Mouse (Mus musculus) left cerebral cortex, postnatal 36 days (tissue): ENCODE measurements around the gene Ssb. TPM values are rescaled to one million over a fixed set of nuclear protein-coding genes. Genes with fewer than 3 reads are reported as not detected.
A peak's percentile ranks its signal among the peaks of the same experiment; 100 is the strongest.

Experiments used
- DNase-seq, 2 experiments: peaks; one replicate each; pipeline ENCODE4 v3.0.0; 2021 to 2022; ENCODE audit warnings: low spot score in 2 of 2, mixed read lengths in 1 of 2
- intact Hi-C: fragments of 180-260 bp; cut with DNase I; formaldehyde crosslinking; loops from one replicate; pipeline ENCODE4 v1.15.1; 2025
- total RNA-seq, 2 experiments: library from RNA; stranded (reverse); gene quantifications; 2 replicates each; pipeline ENCODE4 v1.2.3; 2021

Ssb gene
- total RNA-seq = 100 to 1,000 TPM; 111 to 126 TPM

DNA sequence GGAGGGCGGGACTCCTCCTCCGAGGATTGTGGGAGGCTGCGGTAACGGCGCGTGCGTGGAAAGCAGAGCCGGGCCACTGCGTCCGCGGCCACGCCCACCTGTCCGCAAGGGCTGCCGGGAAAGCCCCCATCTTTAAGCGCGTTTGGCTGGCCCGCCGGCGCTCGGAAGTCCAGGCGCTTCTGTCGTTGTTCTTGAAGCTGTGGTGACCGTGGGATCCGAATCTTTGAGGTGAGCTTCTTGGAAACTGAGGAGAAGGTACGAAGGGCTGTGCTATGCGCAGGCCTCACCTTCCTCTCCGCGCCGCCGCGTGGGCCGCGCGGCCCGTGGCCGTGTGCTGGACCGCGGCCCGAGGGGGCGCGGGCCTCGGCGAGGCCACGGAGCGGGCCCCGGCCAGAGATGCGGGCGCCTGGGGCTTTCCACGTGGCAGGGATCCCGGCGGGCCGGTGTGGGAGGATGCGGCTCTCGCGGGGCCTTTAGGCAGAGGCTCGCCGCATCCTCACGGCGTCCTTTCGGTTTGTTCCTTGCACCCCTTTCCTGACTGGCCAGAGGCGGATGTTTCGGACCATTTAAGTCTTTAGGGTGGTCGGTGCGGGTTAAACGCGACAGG, at the start of gene Ssb:
Gene Ssb (plus strand): TSS at position 78 of the 607 bp plus-strand sequence.
- intact Hi-C loops = loop anchor here (2.0 to 10.0 kb wide), 3 partner anchors 39 to 139 kb away; partner anchors contain the start of gene Ppig
- DNase-seq = peak; percentile 92 to 93

DNA sequence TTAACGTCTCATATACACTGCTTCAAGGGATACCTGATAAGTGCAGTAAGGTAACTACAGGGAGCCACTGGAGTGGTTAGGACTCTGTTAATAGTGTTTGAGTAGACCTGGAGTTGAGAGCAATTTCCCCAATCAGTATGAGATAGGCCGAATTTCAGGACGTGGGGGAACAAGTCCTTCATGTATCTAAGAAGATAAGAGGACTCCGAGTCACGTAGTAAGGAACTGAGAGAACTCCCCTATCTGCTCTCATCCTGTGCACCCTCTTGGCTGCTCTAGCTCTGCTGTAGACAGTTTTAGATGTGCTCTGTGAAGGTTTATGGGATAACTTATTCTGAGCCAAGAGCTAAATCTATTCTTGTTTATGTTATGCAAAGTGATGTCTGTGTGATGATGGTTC, 44.8 kb upstream of the Ssb start:
- DNase-seq = no peak

DNA sequence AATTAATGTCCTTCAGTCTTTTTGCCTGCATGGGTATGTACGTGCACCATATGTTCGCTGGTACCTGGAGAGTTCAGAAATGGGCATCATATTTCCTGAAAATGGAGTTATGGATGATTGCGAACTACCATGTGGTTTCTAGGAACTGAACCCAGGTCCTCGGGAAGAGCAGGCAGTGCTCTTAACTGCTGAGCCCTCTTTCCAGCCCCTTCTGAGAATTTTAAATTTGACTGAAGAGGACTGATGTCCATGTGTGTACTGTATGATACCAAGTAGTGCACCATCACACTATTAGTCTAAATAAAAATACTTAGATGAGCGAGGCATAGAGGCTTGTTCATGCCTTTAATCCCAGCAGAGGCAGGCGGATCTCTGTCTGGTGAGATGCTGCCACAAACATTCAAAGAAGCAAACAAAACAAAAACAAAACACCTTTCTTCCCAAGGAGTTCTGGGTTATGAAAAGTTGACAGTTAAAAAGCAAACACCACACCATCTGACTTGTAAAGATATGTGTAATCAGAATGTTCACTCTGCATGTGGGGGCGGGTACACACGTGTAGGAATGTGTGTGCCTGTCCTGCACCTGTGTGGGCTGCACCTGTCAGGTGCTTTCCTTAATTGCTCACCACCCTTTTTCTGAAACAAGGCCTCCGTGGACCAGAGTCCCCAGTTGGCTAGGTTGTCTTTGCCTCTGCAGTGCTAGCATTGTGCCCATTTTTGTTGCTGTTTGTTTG, 42.8 kb upstream of the Ssb start:
- intact Hi-C loops = no loop called here
- DNase-seq = no peak

More for the DNA sequence above, 44.8 kb upstream of the Ssb start:
- intact Hi-C loops = no loop called here

DNA sequence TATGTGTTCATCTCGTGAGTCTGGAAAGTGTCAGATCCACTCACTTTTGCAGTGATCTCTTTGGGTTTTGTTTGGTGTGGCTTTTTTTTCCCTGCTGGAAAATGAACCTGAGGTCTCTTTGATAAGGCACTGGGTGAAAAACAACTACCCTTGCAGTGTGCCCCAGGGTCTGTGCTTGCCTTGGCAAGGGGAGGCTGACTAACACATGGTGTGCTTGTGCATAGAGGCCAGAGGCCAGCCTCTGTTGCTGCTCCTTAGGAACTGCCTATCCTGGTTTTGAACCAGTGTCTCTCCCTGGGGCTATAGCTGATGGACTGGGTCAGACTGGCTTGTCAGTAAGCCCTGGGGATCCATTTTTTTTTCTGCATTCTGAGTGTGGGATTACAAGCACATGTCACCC, 41.2 kb upstream of the Ssb start:
- intact Hi-C loops = loop anchor here (5.0 kb wide), 1 partner anchor 33 kb away; the partner anchor contains the start of genes Ccdc173 and Phospho2
- no peak for DNase-seq

DNA sequence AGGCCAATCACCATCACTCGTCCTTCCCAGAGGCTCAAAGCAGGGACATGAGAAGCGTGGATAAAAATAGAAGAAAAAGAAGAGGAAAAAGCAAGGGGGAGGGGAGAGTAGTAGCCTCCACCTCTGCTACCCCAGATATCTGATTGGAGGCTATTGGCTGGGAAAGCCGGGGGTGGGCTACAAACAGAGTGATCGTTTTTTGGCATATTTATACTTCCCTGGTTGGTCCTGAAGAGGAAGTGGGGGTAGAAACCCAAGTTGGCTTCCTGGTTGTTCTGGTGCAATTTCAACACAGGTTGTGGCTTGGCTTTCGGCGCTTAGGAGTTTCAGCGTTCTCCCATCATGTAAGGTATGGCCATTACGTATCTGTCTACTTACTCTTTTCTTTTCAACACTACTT, 39.7 kb upstream of the Ssb start, which contains the start of gene Klhl23:
Gene Klhl23 (plus strand): TSS at position 234 of the 400 bp plus-strand sequence.
- intact Hi-C loops = loop anchor here (2.0 to 5.0 kb wide), 2 partner anchors 34 to 39 kb away; partner anchors contain the start of genes Ccdc173, Phospho2 and Ssb
- no peak for DNase-seq

DNA sequence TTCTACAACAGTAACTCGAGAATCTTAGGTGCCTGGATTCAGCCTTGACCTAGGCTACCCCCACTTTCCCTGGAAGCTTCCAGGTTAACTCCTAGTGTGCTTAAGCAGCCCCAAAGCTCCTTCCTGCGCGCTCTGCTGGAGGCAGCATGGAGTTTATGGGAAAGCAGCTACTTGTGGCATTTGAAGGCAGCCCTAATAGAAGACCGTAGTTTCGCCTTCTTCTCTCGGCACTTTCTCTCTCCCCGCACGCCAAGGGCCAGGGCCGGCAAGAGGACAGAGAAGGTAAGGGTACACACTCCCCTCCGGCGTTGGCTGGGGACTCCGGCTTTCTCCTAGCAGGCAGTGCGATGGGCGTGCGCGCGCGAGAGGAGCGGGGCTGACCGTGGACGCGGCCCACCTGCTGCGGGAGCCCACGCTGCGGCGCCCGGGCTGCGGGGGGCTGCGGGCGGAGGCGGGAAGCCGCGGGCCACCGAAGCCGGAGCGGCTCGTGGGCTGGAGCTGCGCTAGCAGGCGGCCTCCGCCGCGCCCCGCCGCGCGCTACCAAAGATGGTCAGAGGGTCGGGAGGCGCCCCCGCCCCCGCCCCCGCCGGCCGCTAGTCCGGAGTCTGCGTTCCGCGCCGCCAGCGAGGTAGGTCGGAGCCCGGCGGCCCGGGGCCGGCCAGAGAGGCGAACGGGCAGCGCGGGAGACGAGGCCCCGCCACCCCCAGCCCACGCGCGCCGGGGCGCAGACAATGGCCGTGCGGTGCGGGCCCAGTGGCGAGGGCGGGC, 38.8 kb upstream of the Ssb start:
- peak; percentile 64 for DNase-seq
- intact Hi-C loops = loop anchor here (2.0 to 5.0 kb wide), 2 partner anchors 35 to 38 kb away; partner anchors contain the start of genes Ccdc173, Phospho2 and Ssb

DNA sequence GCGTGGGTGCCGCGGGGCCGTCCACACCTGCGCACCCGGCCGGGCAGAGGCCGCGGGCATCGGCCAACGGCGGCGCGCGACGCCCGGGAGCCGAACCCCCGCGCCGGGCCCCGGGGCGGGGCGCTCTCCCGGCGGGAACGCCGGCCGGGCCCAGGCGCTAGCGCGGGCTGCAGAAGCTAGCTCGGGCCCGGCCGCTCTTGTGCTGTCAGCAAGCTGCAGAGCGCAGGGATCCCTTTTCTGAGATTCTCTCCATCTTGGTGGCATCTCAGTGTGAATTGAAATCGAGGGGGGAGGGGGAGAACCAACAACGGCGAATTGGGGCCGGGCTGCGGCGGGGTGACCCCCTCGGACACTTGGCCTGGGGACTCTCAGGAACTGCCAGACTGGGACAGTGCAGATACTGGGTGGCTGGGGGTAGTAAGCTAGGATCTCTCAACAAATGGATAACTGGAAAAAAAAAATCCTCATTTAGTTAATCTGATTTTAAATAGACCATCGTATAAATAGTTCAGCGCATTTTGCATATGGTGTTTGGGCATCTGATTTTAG, 38.2 kb upstream of the Ssb start:
- peak in 1 of 2 experiments; percentile 49 for DNase-seq
- intact Hi-C loops = loop anchor here (2.0 to 5.0 kb wide), 2 partner anchors 36 to 38 kb away; partner anchors contain the start of genes Ccdc173, Phospho2 and Ssb

DNA sequence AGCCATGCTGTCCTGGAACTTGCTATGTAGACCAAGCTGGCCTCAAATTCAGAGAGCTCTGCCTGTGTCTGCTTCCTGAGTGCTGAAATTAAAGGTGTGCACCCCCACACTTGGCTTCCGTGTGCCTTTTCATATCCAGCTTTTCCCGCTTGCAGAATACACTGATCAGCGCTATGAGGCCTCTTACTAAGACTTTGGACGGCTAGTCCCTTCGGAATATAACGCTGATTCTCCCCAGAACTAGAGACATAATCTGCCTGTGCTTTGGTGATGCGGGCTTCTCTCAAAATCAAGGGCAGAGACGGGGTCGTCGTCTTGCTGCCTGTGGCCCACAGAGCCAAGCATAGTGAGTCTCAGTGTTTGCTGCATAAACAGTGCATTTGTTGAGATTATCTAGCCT, 35.5 kb upstream of the Ssb start:
- DNase-seq = no peak
- intact Hi-C loops = no loop called here

DNA sequence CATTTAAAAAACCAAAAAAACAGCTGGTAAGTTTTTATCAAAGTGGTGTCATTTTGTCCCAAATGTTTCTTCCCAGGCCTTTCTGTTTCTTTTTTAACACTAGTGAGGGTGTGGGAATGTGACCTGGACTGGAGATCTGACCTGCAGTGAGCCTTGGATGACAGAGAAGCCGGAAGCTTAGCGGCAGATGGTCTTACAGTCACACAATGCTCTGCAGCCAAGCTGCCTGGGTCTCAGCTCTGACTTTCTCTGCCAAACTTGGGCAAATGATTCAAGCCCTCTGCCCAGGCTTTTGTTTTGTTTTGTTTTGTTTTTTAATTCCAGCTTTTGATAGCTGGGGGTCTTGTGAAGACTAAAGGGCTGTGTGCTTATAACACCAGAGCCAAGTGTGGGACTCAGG, 35.0 kb upstream of the Ssb start:
- DNase-seq = no peak
- intact Hi-C loops = no loop called here

DNA sequence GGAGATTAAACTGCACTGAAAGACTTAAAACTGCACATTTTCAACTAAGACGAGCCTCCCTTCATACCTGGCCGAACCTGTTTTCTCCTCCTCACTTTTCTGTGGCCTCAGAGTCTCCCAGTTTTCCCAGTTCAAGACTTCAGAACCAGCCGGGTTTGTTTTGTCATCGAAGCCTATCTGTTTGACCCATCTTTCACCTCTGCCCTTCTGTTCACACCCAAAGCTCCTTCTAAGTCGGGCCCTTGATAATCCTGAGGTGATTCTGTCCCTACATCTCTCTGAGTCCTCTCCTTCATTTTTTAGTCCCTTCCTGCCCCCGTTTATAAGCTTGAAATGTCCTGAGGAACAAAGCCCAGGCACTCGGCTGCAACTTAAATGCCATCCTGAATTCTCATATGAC, 33.3 kb upstream of the Ssb start:
- no peak for DNase-seq
- intact Hi-C loops = no loop called here

DNA sequence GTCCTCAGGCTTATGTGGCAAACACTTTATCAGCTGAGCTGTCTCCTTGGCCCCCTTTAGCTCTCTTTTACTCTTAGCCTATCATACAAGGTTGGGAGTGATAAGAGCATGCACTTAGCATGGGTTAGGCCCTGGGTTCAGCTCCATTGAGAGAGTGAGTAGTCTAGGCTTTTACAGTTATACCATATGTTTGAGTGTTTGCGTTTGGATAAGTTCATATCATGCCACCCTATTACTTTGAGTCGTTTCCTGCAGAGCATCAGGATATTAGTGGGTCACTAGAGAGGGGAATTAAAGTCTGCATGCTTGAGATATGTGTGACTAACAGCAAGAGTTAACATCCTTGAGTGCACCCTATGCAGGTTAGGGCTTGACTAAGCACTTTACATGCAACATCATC, 31.7 kb upstream of the Ssb start:
- intact Hi-C loops = no loop called here
- no peak for DNase-seq

DNA sequence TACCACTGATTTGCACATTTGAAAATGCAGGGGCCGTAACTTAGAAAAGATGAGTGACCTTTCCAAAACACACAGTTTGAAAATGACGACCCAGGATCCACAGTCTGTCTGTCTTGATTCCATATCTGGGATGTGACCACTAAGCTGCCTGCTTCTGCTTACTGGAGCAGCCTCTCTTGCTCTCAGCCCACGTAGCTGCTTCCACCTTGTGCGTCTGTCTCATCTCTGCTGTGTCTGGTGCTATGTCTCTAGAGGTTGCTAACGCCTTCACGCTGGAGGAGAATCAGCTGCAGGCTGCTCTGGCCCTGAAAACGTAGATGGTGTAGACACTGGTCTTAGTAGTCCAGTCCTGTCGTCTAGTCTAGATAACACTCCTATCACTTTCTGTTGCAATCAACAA, 31.2 kb upstream of the Ssb start:
- no peak for DNase-seq
- intact Hi-C loops = no loop called here

DNA sequence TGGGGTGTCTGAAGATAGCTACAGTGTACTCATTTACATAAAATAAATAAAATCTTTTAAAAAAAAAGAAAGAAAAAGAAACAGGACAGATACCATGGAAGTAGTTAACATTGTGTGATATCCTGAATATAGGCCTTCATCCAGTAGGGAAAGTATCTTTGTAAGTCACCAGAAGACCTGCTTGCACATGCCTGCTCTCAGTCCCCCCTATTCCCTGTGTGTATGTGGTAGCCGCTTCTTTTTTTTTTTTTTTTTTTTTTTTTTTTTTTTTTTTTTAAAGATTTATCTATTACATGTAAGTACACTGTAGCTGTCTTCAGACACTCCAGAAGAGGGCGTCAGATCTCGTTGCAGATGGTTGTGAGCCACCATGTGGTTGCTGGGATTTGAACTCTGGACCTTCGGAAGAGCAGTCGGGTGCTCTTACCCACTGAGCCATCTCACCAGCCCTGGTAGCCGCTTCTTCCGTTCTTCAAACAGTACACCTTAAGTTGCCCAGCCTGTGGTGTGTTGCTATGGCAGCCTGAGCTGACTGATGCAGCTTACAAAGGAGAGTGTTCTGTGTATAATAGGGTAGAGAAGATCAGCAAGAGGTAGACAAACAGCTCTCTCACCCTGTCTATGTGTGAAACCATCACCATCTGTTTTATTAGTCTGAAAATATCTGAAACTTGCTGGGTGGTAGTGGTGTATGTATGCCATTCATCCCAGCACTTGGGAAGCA, 24.0 kb upstream of the Ssb start:
- no peak for DNase-seq
- intact Hi-C loops = no loop called here

DNA sequence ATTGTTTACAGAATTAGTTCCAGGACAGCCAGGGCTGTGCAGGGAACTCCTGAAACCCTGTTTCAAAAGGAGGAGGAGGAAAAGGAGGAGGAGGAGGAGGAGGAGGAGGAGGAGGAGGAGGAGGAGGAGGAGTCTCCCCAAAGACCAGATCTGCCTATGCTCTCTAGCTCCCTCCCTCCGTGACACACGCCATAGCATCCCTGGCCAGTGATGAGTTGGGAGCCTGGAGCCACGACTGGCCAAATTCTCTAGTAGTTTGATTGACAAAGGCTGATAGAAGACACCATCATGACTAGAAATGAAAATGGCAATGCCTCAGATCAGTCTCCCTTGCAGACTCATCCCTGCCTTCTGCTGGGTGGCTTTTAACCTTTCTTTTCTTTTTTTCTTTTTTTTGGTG, 23.4 kb upstream of the Ssb start:
- intact Hi-C loops = no loop called here
- DNase-seq = no peak

DNA sequence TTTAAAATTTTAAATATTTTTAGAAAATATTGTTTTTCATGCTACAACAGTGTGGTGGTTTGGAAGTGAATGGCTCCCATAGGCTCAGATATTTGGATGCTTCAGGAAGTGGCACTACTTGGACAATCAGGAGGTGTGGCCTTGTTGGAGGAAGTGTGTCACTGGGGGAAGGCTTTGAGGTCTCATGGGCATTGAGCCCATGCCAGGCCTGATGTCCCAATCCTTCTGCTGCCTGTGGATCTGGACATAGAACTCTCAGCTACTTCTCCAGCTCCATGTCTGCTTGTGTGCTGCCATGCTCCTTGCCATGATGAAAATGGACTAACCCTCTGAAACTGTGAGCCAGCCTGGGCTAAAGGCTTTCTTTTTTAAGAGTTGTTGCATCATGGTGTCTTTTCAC, 22.7 kb upstream of the Ssb start:
- DNase-seq = no peak
- intact Hi-C loops = no loop called here

DNA sequence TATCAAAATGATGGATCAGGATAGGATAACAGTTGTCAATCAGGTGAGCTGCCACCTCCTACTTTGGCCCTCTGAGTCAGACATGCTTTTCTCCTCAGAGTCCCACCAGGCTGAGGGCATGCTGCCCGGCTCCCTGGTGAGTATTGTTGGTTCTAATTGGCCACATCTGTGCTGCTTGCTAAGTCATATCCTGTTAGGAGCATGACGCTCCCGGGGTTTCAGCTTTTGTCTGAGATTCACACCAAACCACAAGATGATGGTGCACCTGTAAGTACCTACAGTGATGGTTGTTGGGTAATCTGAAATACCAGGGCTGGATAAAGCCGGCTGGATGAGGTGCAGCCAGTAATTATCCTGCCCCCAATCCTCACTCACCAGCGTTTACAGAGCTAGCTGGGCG, 21.1 kb upstream of the Ssb start:
- DNase-seq = no peak
- intact Hi-C loops = no loop called here

DNA sequence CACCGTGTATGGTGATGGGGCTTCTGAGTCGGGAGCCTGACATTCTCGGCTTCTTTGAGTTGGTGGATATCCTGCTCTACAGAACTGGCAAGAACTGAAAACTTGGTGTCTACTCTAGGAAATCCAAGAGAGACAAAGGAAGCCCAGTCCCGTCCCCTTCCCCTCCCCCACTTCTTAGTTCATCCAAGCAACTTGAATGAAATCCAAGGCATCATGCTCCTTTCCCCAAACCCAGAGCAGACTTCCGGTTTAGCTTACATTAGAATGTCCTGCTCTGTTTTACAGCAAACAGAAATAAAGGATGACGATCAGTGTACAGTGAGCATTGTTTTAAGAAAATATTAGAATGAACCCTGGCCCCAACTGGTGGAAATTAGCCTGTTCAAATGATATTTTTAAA, 12.1 kb upstream of the Ssb start:
- intact Hi-C loops = no loop called here
- DNase-seq = no peak

DNA sequence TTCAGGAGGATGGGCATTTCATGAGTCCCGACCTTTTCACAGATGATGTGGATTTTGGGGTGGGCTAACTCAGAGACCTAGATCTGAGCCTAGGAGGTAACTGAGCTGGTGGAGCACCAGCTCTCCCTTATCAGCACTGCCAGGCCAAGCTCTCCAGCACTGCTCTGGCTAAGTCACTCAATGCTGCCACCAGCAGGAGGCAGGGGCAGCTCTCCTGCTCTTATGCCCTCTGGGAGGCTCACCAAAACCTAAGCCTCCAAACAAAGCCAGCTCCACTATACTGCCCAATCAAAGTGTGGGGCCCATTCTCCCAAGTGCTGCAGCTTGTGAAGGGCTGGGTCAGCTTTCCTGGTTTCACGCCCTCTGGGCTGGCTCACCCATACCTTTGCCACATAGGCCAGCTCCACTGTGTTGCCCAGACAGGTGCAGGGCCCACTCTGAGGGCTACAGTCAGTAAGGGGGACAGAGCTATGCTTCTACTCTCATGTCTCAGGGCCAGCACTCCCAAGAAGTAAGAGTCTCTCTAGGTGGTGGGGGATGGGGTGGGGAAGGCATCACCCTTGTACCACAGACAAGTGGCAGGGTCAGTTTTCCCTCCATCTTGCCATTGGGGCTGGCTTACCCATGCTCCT, 9.8 kb upstream of the Ssb start:
- intact Hi-C loops = no loop called here
- DNase-seq = no peak

DNA sequence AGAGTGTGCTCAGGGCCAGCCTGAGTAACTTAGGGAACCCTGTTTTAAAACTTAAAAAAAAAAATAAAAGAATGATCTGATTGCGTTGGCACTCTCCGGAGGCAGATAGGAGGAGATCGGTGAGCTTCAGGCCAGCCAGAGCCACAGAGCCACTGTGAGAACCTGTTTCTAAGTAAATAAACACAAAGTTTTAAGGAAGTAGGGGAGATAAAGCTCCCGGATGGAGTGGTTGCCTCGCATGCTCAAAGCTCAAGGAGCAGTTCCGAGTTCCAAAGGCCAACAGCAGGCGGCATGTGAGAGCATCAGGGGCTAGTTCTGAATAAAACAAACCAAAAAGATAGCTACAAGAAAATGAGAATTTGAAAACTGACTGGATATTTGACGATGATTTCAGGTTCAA, 5.0 kb upstream of the Ssb start:
- DNase-seq = no peak

More for the DNA sequence above, 5.0 kb upstream of the Ssb start:
- intact Hi-C loops = no loop called here
